Mouse (Mus musculus): ENCODE results near the gene Apc2.

GRCm38 (mm10) chr10:80365736-80366135 is 70.0 kb downstream of the Apc2 start:
- TF ChIP-seq CTCF (IDR thresholded peaks at IDR 0.05; ENCODE audit: insufficient read depth, low read length), result no peak
- no peak for TF ChIP-seq POLR2A (IDR thresholded peaks at IDR 0.05; ENCODE audit: borderline replicate concordance, extremely low read depth, low read depth, low read length)
